In the genomic region with DNA sequence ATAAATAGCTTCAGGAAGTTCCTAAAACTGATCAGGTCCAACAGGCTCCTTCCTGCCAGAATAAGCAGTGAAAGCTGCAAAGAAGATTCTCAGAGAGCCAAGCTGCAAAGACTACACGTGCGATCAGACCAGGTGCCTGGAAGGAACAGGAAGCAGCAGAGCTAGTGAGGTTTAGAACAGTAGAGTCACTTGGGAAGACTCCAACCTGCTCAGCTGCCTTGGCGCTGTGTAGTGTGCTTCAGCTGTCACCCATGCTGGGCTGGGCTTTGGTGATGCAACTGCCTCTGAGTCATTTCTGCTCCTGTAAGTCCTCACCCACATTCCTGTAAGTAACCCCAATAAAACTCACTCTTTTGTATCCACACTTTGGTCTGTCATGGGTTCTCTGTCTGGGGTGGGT, we compare ENCODE assay signal across 18 mouse cellular contexts.
DNase-seq lines count a peak whose midpoint lies in the region; ATAC-seq and TF ChIP-seq lines count a peak whose summit lies in the region.
"Had no signal": no experiment of that assay in that cellular context is flagged by ENCODE, and none has a peak within 500 bp of the region (broad histone marks: within the 10 kb centered on the region; RNA-seq: fewer than 3 reads in every experiment).

No protein-coding gene starts in this region.

- 0 out of 2 replicates have a peak, but pooled peaks have one; percentile 15 for ATAC-seq in cerebellum, adult (ENCODE audit: insufficient number of reproducible peaks, low FRiP score, low TSS enrichment)
- ATAC-seq: midbrain, embryonic 16.5 days had no signal

- no peaks in the 10 kb centered on the region for H3K27me3 ChIP-seq in hindbrain, embryonic 10.5 days (ENCODE audit: insufficient read depth, poor library complexity, severe bottlenecking)
- H3K27me3 ChIP-seq: liver, embryonic 13.5 days; neural tube, embryonic 15.5 days had no signal

- no peaks in the 10 kb centered on the region for H3K9me3 ChIP-seq in hindbrain, embryonic 10.5 days
- H3K9me3 ChIP-seq: liver, embryonic 13.5 days; neural tube, embryonic 15.5 days had no signal

- WGBS in hindbrain, embryonic 10.5 days: 90% methylated on average over 3 of the region's 3 CpGs

- intact Hi-C loops in left cerebral cortex, adult 2 months (cut with DNase I): loop anchor here (5.0 kb wide), 1 partner anchor 501 kb away; no protein-coding TSS in a partner anchor

- H3K36me3 ChIP-seq in hindbrain, embryonic 10.5 days: no peaks in the 10 kb centered on the region
- H3K36me3 ChIP-seq: liver, embryonic 13.5 days; neural tube, embryonic 15.5 days had no signal

- no peak for DNase-seq in cerebellum, postnatal 14 days
- DNase-seq in left cerebral cortex, adult 2 months (ENCODE audit: extremely low spot score in 1 of 2, low spot score in 2 of 2): peak; percentile 27 to 52
- DNase-seq in left cerebral cortex, adult 11 months (ENCODE audit: low spot score): no peak
- peak; percentile 12 for DNase-seq in NIH3T3 (ENCODE audit: low read depth)
- peak; percentile 59 for DNase-seq in layer of hippocampus, adult 9-11 months
- no peak for DNase-seq in hindbrain, embryonic 10.5 days (ENCODE audit: low spot score)
- DNase-seq in spleen, postnatal 4 days (ENCODE audit: low spot score in 2 of 2): no peak
- DNase-seq: B cell, adult 2 months; cerebellum, adult 11-12 months; heart, adult 2 months; heart, postnatal 36 days; kidney, adult 11 months; liver, embryonic 13.5 days; spleen, adult 18-20 months; thymus, postnatal 25 days had no signal

- H3K4me3 ChIP-seq in left cerebral cortex, adult 2 months: no peak overlapping the region
- no peak overlapping the region for H3K4me3 ChIP-seq in hindbrain, embryonic 10.5 days
- H3K4me3 ChIP-seq: heart, adult 2 months; liver, embryonic 13.5 days; neural tube, embryonic 15.5 days had no signal

- no peak overlapping the region for H3K27ac ChIP-seq in left cerebral cortex, adult 2 months
- no peak overlapping the region for H3K27ac ChIP-seq in hindbrain, embryonic 10.5 days
- H3K27ac ChIP-seq: heart, adult 2 months; liver, embryonic 13.5 days; neural tube, embryonic 15.5 days had no signal

- H3K4me1 ChIP-seq in hindbrain, embryonic 10.5 days (replicated peaks): peaks cover 4% of the 10 kb centered on the region
- H3K4me1 ChIP-seq: liver, embryonic 13.5 days; neural tube, embryonic 15.5 days had no signal

- TF ChIP-seq CTCF in left cerebral cortex, adult 2 months (IDR thresholded peaks at IDR 0.05): no peak

Comparison
In these comparisons a context has a peak if more than half of its experiments do, and no peak if none do; other contexts are left out.
1. DNase-seq: peak in left cerebral cortex, adult 2 months (2 of 2), NIH3T3 (single experiment) and layer of hippocampus, adult 9-11 months (single experiment); none in cerebellum, postnatal 14 days (0 of 2), left cerebral cortex, adult 11 months (single experiment), hindbrain, embryonic 10.5 days (single experiment) and spleen, postnatal 4 days (0 of 2).